ENCODE assay signal across 9 mouse cellular contexts in the genomic region with DNA sequence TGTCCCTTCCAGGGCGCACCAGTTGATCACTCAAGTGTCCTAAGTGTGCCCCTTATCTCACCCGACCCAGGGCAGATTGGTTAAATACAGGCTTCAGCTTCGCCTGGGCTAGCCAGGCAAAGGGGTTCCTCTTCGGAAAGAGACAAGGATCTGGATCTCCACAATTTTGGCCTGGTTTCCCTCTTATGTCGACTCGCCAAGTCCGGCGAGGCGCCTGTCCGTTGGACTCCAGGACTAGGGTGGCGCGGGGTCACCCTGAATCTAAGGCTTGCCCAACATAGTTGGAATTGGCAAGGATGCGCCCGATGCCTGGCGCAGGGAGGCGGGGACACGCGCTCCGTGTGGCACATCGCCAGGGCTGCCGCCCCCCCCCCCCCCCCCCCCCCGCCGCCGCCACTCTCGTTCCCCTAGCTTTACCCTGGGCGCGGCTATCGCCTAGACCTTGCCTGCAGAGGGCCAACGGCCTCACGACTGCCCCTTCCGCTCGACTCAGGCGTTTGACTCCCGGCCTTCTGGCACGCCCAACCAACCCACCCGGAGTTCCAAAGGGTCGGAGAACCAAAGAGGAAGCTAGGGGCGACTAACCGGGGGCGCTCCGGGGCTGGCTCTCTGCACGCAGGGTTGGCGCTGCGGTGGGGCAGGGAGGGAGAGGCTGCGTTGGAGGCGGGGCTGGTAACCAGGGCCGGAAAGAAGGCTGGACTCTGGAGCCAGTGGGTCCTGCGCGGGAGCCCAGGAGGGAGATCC. TPM values are rescaled to one million over a fixed set of nuclear protein-coding genes. Genes with fewer than 3 reads are reported as not detected.
DNase-seq lines count a peak whose midpoint lies in the region; ATAC-seq lines count a peak whose summit lies in the region.
"Had no signal": no experiment of that assay in that cellular context is flagged by ENCODE, and none has a peak within 500 bp of the region (broad histone marks: within the 10 kb centered on the region; RNA-seq: fewer than 3 reads in every experiment).

No protein-coding gene starts in this region.

- peaks cover 12% of the 10 kb centered on the region; the same call in 1 of the 2 replicates for H3K27me3 ChIP-seq in forebrain, embryonic 11.5 days (ENCODE audit: control insufficient read depth, insufficient read depth, low read length)
- H3K27me3 ChIP-seq in heart, embryonic 15.5 days, result no peaks in the 10 kb centered on the region
- peaks cover 58% of the 10 kb centered on the region for H3K27me3 ChIP-seq in liver, embryonic 12.5 days (replicated peaks)
- H3K27me3 ChIP-seq in splenic B cell, adult 2 months (ENCODE audit: control insufficient read depth, insufficient read depth, low read length, poor library complexity, severe bottlenecking), result no peaks in the 10 kb centered on the region

- peak overlapping the region; percentile 63 for H3K9ac ChIP-seq in forebrain, embryonic 11.5 days (ENCODE audit: low read length)
- peak overlapping the region; percentile 98 for H3K9ac ChIP-seq in heart, embryonic 15.5 days
- H3K9ac ChIP-seq in liver, embryonic 12.5 days, result no peak overlapping the region

- ATAC-seq in forebrain, embryonic 11.5 days (replicated peaks; ENCODE audit: low FRiP score), result peak; percentile 54
- ATAC-seq in heart, embryonic 15.5 days (replicated peaks; ENCODE audit: insufficient number of reproducible peaks, insufficient read depth, low FRiP score, low read depth), result peak; percentile 81
- ATAC-seq in liver, embryonic 12.5 days, result peak; percentile 72
- peak; percentile 58 for ATAC-seq in monocyte, adult 5-6 weeks (replicated peaks; ENCODE audit: insufficient number of reproducible peaks, low FRiP score, low TSS enrichment, poor library complexity, severe bottlenecking)

- H3K4me2 ChIP-seq in forebrain, embryonic 11.5 days (ENCODE audit: low read depth, low read length, severe bottlenecking), result peak overlapping the region; percentile 99
- H3K4me2 ChIP-seq in heart, embryonic 15.5 days, result peak overlapping the region; percentile 92
- H3K4me2 ChIP-seq in liver, embryonic 12.5 days, result peak overlapping the region; percentile 67

- peak overlapping the region; percentile 96 for H3K4me3 ChIP-seq in brown adipose tissue, adult 24 weeks (ENCODE audit: insufficient read depth, low read depth, low read length)
- peak overlapping the region; percentile 55 for H3K4me3 ChIP-seq in forebrain, embryonic 11.5 days (ENCODE audit: low read depth, low read length)
- H3K4me3 ChIP-seq in heart, embryonic 15.5 days, result peak overlapping the region; percentile 98
- H3K4me3 ChIP-seq in liver, embryonic 12.5 days, result peak overlapping the region; percentile 60

- H3K36me3 ChIP-seq in forebrain, embryonic 11.5 days (ENCODE audit: control insufficient read depth, insufficient read depth, low read length), result no peaks in the 10 kb centered on the region
- no peaks in the 10 kb centered on the region for H3K36me3 ChIP-seq in heart, embryonic 15.5 days
- H3K36me3 ChIP-seq in liver, embryonic 12.5 days, result no peaks in the 10 kb centered on the region
- H3K36me3 ChIP-seq in splenic B cell, adult 2 months (ENCODE audit: control insufficient read depth, insufficient read depth, low read length, poor library complexity, severe bottlenecking), result no peaks in the 10 kb centered on the region
- H3K36me3 ChIP-seq: G1E had no signal

- H3K4me1 ChIP-seq in brown adipose tissue, adult 24 weeks (ENCODE audit: control insufficient read depth, insufficient read depth, insufficient read length, low read length), result peaks cover 4% of the 10 kb centered on the region; the same call in 1 of the 2 replicates
- peaks cover 2% of the 10 kb centered on the region for H3K4me1 ChIP-seq in forebrain, embryonic 11.5 days (replicated peaks; ENCODE audit: control insufficient read depth, insufficient read depth, low read length)
- peaks cover 19% of the 10 kb centered on the region for H3K4me1 ChIP-seq in heart, embryonic 15.5 days (replicated peaks)
- H3K4me1 ChIP-seq in liver, embryonic 12.5 days, result no peaks in the 10 kb centered on the region; the same call in 1 of the 2 replicates

- DNase-seq in CD4-positive helper T cell, adult 2 months (ENCODE audit: low read depth, low spot score), result peak; percentile 39
- DNase-seq in forebrain, embryonic 11.5 days (ENCODE audit: low spot score), result peak; percentile 83
- DNase-seq in kidney, postnatal 10 days, result peak; percentile 92
- peak; percentile 26 for DNase-seq in splenic B cell, adult 2 months (ENCODE audit: low read depth, low spot score)

- H3K27ac ChIP-seq in brown adipose tissue, adult 24 weeks (replicated peaks; ENCODE audit: low read depth, low read length), result peak overlapping the region; percentile 97
- H3K27ac ChIP-seq in forebrain, embryonic 11.5 days (ENCODE audit: low read depth, low read length), result 0 out of 2 replicates have a peak overlapping the region, but pooled peaks have one; percentile 6
- H3K27ac ChIP-seq in heart, embryonic 15.5 days, result peak overlapping the region; percentile 99
- peak overlapping the region; percentile 73 for H3K27ac ChIP-seq in liver, embryonic 12.5 days

- no peaks in the 10 kb centered on the region for H3K9me3 ChIP-seq in forebrain, embryonic 11.5 days (ENCODE audit: control insufficient read depth, low read length)
- H3K9me3 ChIP-seq in heart, embryonic 15.5 days (replicated peaks), result no peaks in the 10 kb centered on the region
- H3K9me3 ChIP-seq in liver, embryonic 12.5 days (replicated peaks), result no peaks in the 10 kb centered on the region
- H3K9me3 ChIP-seq: G1E had no signal

- WGBS in forebrain, embryonic 11.5 days, result 2% methylated on average over 44 of the region's 49 CpGs
- 2% methylated on average over 44 of the region's 49 CpGs for WGBS in heart, embryonic 15.5 days
- 2% methylated on average over 36 of the region's 49 CpGs for WGBS in liver, embryonic 12.5 days (ENCODE audit: insufficient replicate concordance)

RNA-seq across cellular contexts. Expression of a gene that starts 1.4 kb away (rescaled TPM):
- 56.0 and 73.5 TPM in 2 replicates for polyA plus RNA-seq in brown adipose tissue, adult 24 weeks (2012; ENCODE audit: insufficient read depth, insufficient read length, missing spikeins)
- polyA plus RNA-seq in forebrain, embryonic 11.5 days (2014; fragmentation: Nextera tagmentation; extraction: Ambion mirVana), result 28.0 and 28.3 TPM in 2 replicates
- 138 and 147 TPM in 2 replicates for polyA plus RNA-seq in heart, embryonic 15.5 days (2015; fragmentation: Nextera tagmentation; extraction: Ambion mirVana)
- polyA plus RNA-seq in liver, embryonic 12.5 days (2016; fragmentation: Nextera tagmentation; extraction: Ambion mirVana), result 32.0 and 32.8 TPM in 2 replicates
- total RNA-seq in monocyte, adult 5-6 weeks (2017), result 25.1 to 30.3 TPM (median 28.9 TPM) in 3 replicates
- polyA plus RNA-seq: G1E had no signal

Comparison
In these comparisons a context has a peak if more than half of its experiments do, and no peak if none do; other contexts are left out.
1. Peak in every context shown above with its lines: DNase-seq, ATAC-seq, H3K4me3 ChIP-seq and H3K27ac ChIP-seq.
2. DNase-seq: peak in every context shown above with its lines; median percentile 92 in kidney, postnatal 10 days; 83 in forebrain, embryonic 11.5 days; 39 in CD4-positive helper T cell, adult 2 months; 26 in splenic B cell, adult 2 months.
3. H3K27ac ChIP-seq: peak in every context shown above with its lines; median percentile 99 in heart, embryonic 15.5 days; 97 in brown adipose tissue, adult 24 weeks; 73 in liver, embryonic 12.5 days; 6 in forebrain, embryonic 11.5 days.